Mouse (Mus musculus) heart, adult 2 months (tissue): ENCODE results near the gene Peli3. TPM values are rescaled to one million over a fixed set of nuclear protein-coding genes. Genes with fewer than 3 reads are reported as not detected.

Experiments used
- DNase-seq, 2 experiments: peaks; one replicate each; pipeline ENCODE4 v3.0.0; 2021
- H3K27ac ChIP-seq: fragments of 200-600 bp; 2 replicates; pipeline ENCODE4 v1.8.1; 2022
- H3K27me3 ChIP-seq: fragments of 200-500 bp; 2 replicates; pipeline ENCODE4 v1.6.1; 2012; ENCODE audit warnings: mild to moderate bottlenecking, low read length, inconsistent platforms, mixed read lengths; ENCODE audit not compliant: control insufficient read depth, insufficient read depth
- H3K36me3 ChIP-seq: fragments of 200-500 bp; 2 replicates; pipeline ENCODE4 v1.6.1; 2012; ENCODE audit warnings: low read length, inconsistent platforms; ENCODE audit not compliant: control insufficient read depth, insufficient read depth
- H3K4me1 ChIP-seq: fragments of 200-500 bp; 2 replicates; pipeline ENCODE4 v1.6.1; 2011; ENCODE audit warnings: low read length; ENCODE audit not compliant: control insufficient read depth, insufficient read depth
- H3K4me3 ChIP-seq: fragments of 200-600 bp; 2 replicates; pipeline ENCODE4 v1.8.1; 2022
- H3K79me2 ChIP-seq: fragments of 200-500 bp; replicated peaks from 2 replicates; pipeline ENCODE4 v1.6.1; 2012; ENCODE audit warnings: mild to moderate bottlenecking, inconsistent platforms, low read length, moderate library complexity, mixed read lengths; ENCODE audit not compliant: control insufficient read depth, insufficient read depth
- H3K9ac ChIP-seq: fragments of 200-500 bp; 2 replicates; pipeline ENCODE4 v1.6.1; 2012; ENCODE audit warnings: low read depth, mild to moderate bottlenecking, control low read depth, inconsistent platforms, low read length, mixed read lengths
- CTCF ChIP-seq: fragments of 200-600 bp; IDR thresholded peaks from 2 replicates; pipeline ENCODE4 v1.8.1; 2022; ENCODE audit warnings: antibody characterized with exemption, mild to moderate bottlenecking, moderate library complexity
- EP300 ChIP-seq: fragments of 200-500 bp; IDR thresholded peaks from 2 replicates; pipeline ENCODE4 v1.6.1; 2011; ENCODE audit warnings: low read depth, low read length, control low read depth; ENCODE audit not compliant: insufficient read depth
- POLR2A ChIP-seq: fragments of 200-500 bp; IDR thresholded peaks from 2 replicates; pipeline ENCODE4 v1.6.1; 2011; ENCODE audit warnings: mild to moderate bottlenecking, low read depth, low read length, control low read depth; ENCODE audit not compliant: insufficient read depth
- WGBS: fragments of 180-500 bp; shearing (Covaris S2); methylation state at CpG from one replicate; pipeline ENCODE4 v1.1.7; 2018; 5-methylcytosine and 5-hydroxymethylcytosine counted together
- intact Hi-C: fragments of 180-260 bp; cut with DNase I; formaldehyde crosslinking; loops from one replicate; pipeline ENCODE4 v1.15.1; 2025
- polyA plus RNA-seq: library from polyadenylated mRNA; depleted of rRNA; stranded (reverse); fragments of >200 nt; gene quantifications from 2 replicates; pipeline ENCODE4 v1.2.3, GENCODE M21; 2012; rRNA removed
- total RNA-seq, 2 experiments: library from RNA; stranded (reverse); gene quantifications; 2 replicates each; pipeline ENCODE4 v1.2.3; 2021

Gene Peli3
- total and polyA plus RNA-seq, 3 experiments = 1.9 to 2.5 (median 2.4) TPM

- H3K9ac ChIP-seq = no peak overlapping the region
- 80% methylated on average over 4 of the region's 4 CpGs for WGBS
Observed at GRCm38 (mm10) chr19:4883961-4884360, 59.0 kb downstream of the Peli3 start.

More at GRCm38 (mm10) chr19:4883961-4884360, 59.0 kb downstream of the Peli3 start:
- Histone ChIP-seq H3K79me2 (no peaks in the 10 kb centered on the region), H3K36me3 (no peaks in the 10 kb centered on the region), H3K4me1 (no peaks in the 10 kb centered on the region), H3K4me3 (no peak overlapping the region), H3K27ac (no peak overlapping the region), H3K27me3 (no peaks in the 10 kb centered on the region)
- intact Hi-C loops = no loop called here
- TF ChIP-seq CTCF = no peak
- no peak for TF ChIP-seq POLR2A
- TF ChIP-seq EP300 = no peak
- no peak for DNase-seq

Other genes with a start within 250 kb of the Peli3 start
- gene Gm960, start 244.5 kb downstream of the Peli3 start, total RNA-seq = not detected
- gene Gm960, start 244.5 kb downstream of the Peli3 start, polyA plus RNA-seq = not detected in 2 replicates
- gene Sptbn2, start 232.0 kb downstream of the Peli3 start, total RNA-seq = under 1 TPM; 0.23 to 0.27 TPM
- 0.18 and 0.20 TPM in 2 replicates for gene Sptbn2, start 232.0 kb downstream of the Peli3 start, polyA plus RNA-seq
- gene Rbm4b, start 186.6 kb downstream of the Peli3 start, total RNA-seq = 1 to 10 TPM; 6.3 to 6.5 TPM
- 5.1 and 6.9 TPM in 2 replicates for gene Rbm4b, start 186.6 kb downstream of the Peli3 start, polyA plus RNA-seq
- 10 to 100 TPM; 39.4 to 46.3 TPM for gene Rbm4, start 149.2 kb downstream of the Peli3 start, total RNA-seq
- 39.2 and 63.1 TPM in 2 replicates for gene Rbm4, start 149.2 kb downstream of the Peli3 start, polyA plus RNA-seq
- 10 to 100 TPM in 1 of 2 experiments, 1 to 10 TPM in 1; 8.0 to 16.9 TPM for gene Gm21992, start 131.5 kb downstream of the Peli3 start, total RNA-seq
- gene Gm21992, start 131.5 kb downstream of the Peli3 start, polyA plus RNA-seq = 9.3 and 18.4 TPM in 2 replicates
- 10 to 100 TPM; 19.5 to 25.4 TPM for gene Rbm14, start 131.5 kb downstream of the Peli3 start, total RNA-seq
- 16.2 and 17.2 TPM in 2 replicates for gene Rbm14, start 131.5 kb downstream of the Peli3 start, polyA plus RNA-seq
- gene Ccs, start 103.8 kb downstream of the Peli3 start, total RNA-seq = 10 to 100 TPM; 23.1 to 28.5 TPM
- 26.3 and 27.3 TPM in 2 replicates for gene Ccs, start 103.8 kb downstream of the Peli3 start, polyA plus RNA-seq
- not detected for gene Ccdc87, start 103.8 kb downstream of the Peli3 start, total RNA-seq
- gene Ccdc87, start 103.8 kb downstream of the Peli3 start, polyA plus RNA-seq = 0.16 TPM in 1 of 2 replicates, not detected in the other
- 10 to 100 TPM; 66.6 to 80.6 TPM for gene Ctsf, start 88.0 kb downstream of the Peli3 start, total RNA-seq
- gene Ctsf, start 88.0 kb downstream of the Peli3 start, polyA plus RNA-seq = 80.8 and 80.9 TPM in 2 replicates
- gene Actn3, start 65.2 kb downstream of the Peli3 start, total RNA-seq = under 1 TPM; 0.39 TPM
- gene Actn3, start 65.2 kb downstream of the Peli3 start, polyA plus RNA-seq = 0.57 and 0.76 TPM in 2 replicates
- 1 to 10 TPM; 2.3 to 3.0 TPM for gene Zdhhc24, start 64.5 kb downstream of the Peli3 start, total RNA-seq
- gene Zdhhc24, start 64.5 kb downstream of the Peli3 start, polyA plus RNA-seq = 7.8 and 7.9 TPM in 2 replicates
- 1 to 10 TPM; 3.5 to 4.5 TPM for gene Bbs1, start 36.5 kb downstream of the Peli3 start, total RNA-seq
- gene Bbs1, start 36.5 kb downstream of the Peli3 start, polyA plus RNA-seq = 2.3 and 3.9 TPM in 2 replicates
- gene Dpp3, start 14.8 kb downstream of the Peli3 start, total RNA-seq = 10 to 100 TPM; 12.7 to 16.3 TPM
- 36.1 and 41.0 TPM in 2 replicates for gene Dpp3, start 14.8 kb downstream of the Peli3 start, polyA plus RNA-seq
- gene Mrpl11, start 19.0 kb upstream of the Peli3 start, total RNA-seq = 10 to 100 TPM; 61.0 to 67.4 TPM
- 45.2 and 48.5 TPM in 2 replicates for gene Mrpl11, start 19.0 kb upstream of the Peli3 start, polyA plus RNA-seq
- gene Npas4, start 47.2 kb upstream of the Peli3 start, total RNA-seq = not detected
- 0.41 and 0.62 TPM in 2 replicates for gene Npas4, start 47.2 kb upstream of the Peli3 start, polyA plus RNA-seq
- gene Slc29a2, start 80.7 kb upstream of the Peli3 start, total RNA-seq = 10 to 100 TPM; 10.8 to 11.4 TPM
- gene Slc29a2, start 80.7 kb upstream of the Peli3 start, polyA plus RNA-seq = 35.7 and 42.8 TPM in 2 replicates
- gene B4gat1, start 95.7 kb upstream of the Peli3 start, total RNA-seq = 10 to 100 TPM; 43.2 to 43.8 TPM
- gene B4gat1, start 95.7 kb upstream of the Peli3 start, polyA plus RNA-seq = 43.2 and 48.8 TPM in 2 replicates
- gene AC124502.3, start 95.8 kb upstream of the Peli3 start, total RNA-seq = 1 to 10 TPM; 1.3 to 2.3 TPM
- gene AC124502.3, start 95.8 kb upstream of the Peli3 start, polyA plus RNA-seq = 0.08 and 0.15 TPM in 2 replicates
- 10 to 100 TPM; 14.3 to 16.9 TPM for gene Brms1, start 98.2 kb upstream of the Peli3 start, total RNA-seq
- 17.0 and 18.1 TPM in 2 replicates for gene Brms1, start 98.2 kb upstream of the Peli3 start, polyA plus RNA-seq
- gene Rin1, start 107.4 kb upstream of the Peli3 start, total RNA-seq = 1 to 10 TPM; 1.2 to 1.8 TPM
- gene Rin1, start 107.4 kb upstream of the Peli3 start, polyA plus RNA-seq = 2.1 and 3.0 TPM in 2 replicates
- 10 to 100 TPM in 1 of 2 experiments, 1 to 10 TPM in 1; 9.3 to 12.2 TPM for gene Cd248, start 125.0 kb upstream of the Peli3 start, total RNA-seq
- gene Cd248, start 125.0 kb upstream of the Peli3 start, polyA plus RNA-seq = 18.1 and 20.0 TPM in 2 replicates
- gene Tmem151a, start 142.4 kb upstream of the Peli3 start, total RNA-seq = 1 to 10 TPM; 2.6 to 2.8 TPM
- 1.9 and 3.3 TPM in 2 replicates for gene Tmem151a, start 142.4 kb upstream of the Peli3 start, polyA plus RNA-seq
- gene Yif1a, start 145.4 kb upstream of the Peli3 start, total RNA-seq = 100 to 1,000 TPM in 1 of 2 experiments, 10 to 100 TPM in 1; 90.8 to 108 TPM
- 242 and 247 TPM in 2 replicates for gene Yif1a, start 145.4 kb upstream of the Peli3 start, polyA plus RNA-seq
- not detected for gene Cnih2, start 155.4 kb upstream of the Peli3 start, total RNA-seq
- gene Cnih2, start 155.4 kb upstream of the Peli3 start, polyA plus RNA-seq = 0.53 and 0.70 TPM in 2 replicates
- 100 to 1,000 TPM; 173 to 195 TPM for gene Rab1b, start 163.9 kb upstream of the Peli3 start, total RNA-seq
- 221 and 231 TPM in 2 replicates for gene Rab1b, start 163.9 kb upstream of the Peli3 start, polyA plus RNA-seq
- 10 to 100 TPM; 49.0 to 50.6 TPM for gene Klc2, start 175.4 kb upstream of the Peli3 start, total RNA-seq
- 56.7 and 57.4 TPM in 2 replicates for gene Klc2, start 175.4 kb upstream of the Peli3 start, polyA plus RNA-seq